Mouse (Mus musculus): ENCODE data around the gene Prmt8.

Prmt8 gene

DNA sequence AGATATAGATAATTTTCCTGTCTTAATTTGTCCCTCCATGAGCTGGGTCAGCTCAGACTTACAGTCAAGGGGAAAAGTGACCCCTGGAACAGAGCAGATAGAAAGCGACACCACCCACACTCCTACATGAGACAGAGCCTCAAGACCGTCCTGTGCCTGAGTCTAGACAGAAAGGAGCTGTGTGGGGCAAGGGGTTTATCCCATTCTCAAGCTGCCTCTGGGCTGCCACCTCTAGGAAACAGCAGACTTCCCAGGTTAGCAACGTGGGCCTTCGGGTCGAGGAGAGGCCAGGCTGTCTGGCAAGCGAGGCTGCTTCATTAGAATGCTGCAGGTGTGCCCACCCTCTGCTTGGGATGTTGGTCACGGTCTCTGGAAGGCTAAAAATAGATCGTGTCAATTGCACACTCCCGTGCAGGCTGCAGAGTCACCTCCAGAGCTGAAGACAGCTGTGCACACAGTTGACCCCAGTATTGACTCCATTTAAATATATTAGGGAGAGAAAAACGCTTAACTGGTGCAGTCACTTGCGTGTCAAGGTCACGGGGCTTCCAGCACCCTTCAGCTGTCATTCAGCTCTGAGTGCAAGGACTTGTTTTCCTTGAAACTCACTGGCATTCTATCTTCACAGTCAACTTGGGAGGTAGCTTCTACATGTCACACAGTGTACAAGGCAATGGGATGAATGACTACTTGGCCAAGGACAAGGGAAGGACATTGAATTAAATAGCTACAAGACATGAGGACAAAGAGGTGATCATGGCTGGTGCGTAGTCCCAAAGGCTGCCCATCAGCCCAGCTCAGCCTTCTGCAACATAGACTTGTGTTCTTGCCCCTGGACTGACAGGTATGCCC, 33.9 kb downstream of the Prmt8 start:
- no peak for DNase-seq

DNA sequence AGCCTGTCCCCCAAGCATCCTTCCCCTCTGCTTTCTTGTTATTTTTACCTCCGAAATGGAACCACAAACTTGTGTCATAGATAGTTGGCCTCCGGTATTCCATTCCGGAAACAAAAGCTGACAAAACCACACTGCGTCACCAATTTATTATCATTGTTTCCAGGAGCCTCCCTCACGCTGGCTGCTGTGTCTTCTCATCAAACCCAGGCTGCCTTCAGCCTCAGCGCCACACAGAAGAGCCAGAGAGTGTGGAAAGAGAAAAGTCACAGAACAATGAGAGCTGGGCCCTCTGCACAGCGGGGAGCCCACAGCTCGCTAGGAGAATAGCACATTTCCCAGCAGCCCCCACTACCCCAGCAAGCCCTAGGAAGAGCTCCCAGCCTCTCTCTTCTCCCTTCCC, 46.1 kb downstream of the Prmt8 start:
- DNase-seq: no peak

DNA sequence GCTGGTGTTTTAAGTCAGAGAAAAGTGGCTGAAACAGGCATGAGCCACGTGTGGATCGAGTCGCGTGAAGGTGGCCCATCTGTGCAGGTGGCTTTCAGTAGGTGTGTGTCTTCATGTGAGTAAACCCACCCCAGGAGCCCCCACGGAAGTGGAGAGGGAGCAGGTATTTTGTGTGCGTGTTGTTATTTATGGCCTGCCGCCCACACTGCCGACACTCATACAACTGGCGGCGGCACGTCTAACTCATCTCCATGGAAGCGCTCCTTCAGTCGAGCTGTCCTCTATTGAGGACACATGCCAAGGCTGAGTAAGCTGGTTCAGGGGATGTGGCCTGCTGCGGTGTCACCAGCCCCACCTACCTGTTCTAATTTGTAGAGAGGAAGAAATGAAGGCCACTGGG, 49.4 kb downstream of the Prmt8 start:
- no peak for DNase-seq

DNA sequence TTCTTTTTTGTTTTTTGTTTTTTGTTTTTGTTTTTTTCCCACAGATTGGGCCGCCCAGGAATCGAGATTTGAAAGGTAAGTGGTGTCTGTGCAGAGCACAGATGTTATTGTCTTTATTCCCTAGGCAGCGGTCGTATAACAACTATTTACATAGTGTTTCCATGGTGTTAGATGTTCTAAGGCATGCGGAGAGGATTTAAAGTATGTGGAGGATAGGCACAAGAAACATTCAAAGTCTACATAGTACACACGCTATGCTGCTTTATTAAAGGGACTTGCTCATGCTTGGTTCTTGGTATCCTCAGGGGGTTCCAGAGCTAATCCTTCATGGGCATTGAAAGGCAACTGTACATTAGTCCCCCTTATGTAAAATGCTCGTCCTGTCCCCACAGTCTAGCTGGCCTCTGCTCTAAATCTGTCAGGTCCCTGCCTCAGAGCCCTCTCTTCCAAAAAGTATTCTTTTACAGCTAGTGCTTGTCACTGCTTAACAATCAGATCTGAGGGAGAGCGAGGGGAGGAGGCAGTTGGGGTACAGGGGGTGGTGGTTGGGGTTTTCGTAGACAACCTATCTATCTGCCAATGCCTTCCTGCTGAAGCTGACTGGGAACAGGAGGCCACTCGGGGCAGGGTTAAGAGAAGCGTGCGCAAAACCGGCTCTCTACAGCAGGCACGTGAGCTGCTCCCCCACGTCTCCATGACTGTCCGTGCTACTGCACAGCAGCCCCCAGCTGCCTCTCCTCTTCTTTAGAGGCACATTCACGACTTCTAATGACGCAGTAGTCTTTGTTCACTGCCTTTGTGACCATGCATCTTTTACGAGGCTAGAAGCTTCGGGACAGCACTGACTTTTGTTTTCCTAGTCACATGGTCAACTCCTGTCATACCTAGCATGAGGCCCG, 51.8 kb downstream of the Prmt8 start:
- no peak for DNase-seq

DNA sequence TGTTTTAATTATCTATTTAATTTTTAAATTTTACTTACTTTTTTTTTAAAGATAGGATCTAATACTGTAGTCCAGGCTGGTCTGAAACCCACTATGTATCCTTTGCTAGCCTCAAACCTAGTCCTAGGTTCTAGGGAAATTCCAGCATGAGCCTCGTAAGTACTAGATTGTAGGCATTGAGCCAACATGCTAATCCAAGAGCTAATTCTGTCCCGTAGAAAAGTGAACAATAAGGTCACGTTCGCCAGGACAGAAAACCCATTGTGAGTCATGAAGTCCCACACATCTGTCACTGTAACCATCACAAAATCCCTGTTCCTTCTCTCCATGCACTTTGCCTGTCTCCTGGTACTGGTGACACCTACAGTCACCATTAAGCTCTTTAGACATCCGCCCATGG, 53.8 kb downstream of the Prmt8 start:
- DNase-seq: no peak

DNA sequence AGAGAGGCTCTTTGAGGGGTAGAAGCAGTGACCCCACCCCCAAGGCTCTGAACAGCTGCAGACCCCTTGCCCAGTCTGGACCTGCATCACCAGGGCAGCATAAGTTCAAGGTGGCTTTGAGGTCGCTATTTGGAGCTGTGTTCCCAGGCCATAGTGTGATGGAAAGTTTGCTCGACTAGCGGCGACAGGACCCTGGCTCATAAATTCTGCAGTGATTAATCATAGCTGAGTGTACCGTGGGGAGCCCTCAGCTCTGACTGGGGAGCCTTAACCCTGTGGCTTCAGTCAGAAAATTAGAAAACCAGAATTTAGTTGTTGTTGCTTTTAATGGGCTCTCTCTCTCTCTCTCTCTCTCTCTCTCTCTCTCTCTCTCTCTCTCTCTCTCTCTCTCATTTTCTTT, 54.4 kb downstream of the Prmt8 start:
- no peak for DNase-seq

DNA sequence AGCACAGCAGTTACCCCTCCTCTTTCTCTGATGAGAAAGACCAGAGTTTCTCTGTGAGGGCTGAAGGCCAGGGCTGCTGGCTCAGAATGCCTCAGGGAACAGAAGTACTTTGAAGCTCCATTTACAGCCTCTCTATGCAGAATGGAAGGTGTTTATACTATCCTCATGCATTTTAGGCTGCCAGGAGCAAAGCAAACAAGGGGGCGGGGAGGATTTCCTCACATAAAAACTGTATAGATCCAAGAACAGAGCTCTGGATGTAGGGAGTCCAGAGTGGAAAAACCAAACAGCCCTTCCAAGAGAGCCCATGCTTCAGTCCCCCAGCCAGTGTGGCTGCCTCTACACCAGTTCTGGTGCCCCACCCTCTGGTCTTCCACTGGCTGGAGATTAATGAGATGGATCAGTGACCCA, 61.0 kb downstream of the Prmt8 start:
- DNase-seq: no peak

DNA sequence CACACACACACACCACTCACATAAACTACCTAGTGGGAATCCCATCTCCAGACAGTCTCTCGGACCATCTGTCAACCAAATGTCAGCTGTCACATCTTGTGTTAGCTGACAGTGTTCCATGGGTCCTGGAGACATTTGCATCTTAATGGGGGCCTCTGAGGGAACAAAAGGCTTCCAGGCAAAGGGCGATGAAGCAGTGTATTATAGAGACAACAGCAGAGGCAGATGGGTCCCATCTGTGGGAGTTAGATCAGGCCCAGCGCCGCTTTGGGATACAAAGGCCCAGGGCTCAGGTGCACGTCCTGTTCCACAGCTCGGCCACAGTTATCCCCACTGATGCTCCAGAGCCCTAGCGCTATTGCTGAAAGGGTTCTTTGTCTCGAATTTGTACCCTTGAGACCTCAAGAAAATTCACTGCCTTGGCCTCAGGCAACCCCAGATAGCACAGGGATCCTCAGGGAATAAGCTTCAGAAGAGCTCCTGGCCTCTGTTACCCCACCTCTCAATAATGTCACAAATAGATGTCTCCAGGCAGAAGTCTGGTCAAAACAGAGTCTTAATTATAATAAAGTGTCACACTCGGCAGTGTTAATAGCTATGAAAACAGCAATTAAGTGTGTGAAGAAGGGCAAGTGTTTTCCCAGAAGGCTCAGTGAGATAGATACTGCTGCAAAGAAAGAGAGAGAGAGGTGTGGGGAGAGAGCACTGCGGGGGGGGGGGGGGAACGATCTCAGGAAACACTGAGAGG, 68.1 kb downstream of the Prmt8 start:
- DNase-seq: no peak

DNA sequence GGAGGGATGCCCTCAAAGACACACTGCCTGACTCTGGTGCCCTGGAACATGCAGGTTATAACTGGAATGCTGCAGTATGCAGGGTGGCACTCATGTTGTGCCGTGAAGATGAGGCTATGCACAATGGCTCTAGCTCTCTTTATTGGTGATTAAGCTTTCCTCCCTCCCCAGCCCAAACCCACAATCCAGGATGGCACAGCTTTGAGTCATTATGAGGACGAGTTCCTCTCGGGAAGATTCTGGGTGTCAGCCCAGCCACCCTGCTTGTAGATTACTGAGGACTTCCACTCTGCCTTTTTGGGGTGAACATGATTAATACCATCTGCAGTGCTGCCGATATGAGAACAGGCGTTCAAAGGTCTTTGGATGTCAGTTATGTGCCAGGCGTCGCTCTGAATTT, 75.6 kb downstream of the Prmt8 start:
- no peak for DNase-seq

DNA sequence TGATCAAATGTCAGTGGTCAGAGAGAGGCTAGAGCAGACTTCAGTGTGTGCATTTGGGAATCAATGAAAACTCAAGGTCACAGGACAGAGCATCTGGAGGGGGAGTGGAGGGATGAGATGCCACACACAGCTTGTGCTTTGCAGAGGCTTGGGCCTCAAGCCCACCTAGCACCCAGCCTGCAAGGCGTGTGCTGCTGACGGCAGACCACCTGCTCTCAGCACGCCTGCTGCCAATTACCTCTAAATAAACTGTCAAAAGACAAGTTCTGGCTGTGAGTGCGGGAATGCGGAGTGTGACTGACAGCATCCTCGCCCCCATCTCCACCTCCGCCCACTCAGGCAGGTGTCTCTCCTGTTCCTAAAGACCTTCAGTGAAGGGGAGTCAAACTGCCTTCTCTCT, 77.0 kb downstream of the Prmt8 start:
- no peak for DNase-seq

DNA sequence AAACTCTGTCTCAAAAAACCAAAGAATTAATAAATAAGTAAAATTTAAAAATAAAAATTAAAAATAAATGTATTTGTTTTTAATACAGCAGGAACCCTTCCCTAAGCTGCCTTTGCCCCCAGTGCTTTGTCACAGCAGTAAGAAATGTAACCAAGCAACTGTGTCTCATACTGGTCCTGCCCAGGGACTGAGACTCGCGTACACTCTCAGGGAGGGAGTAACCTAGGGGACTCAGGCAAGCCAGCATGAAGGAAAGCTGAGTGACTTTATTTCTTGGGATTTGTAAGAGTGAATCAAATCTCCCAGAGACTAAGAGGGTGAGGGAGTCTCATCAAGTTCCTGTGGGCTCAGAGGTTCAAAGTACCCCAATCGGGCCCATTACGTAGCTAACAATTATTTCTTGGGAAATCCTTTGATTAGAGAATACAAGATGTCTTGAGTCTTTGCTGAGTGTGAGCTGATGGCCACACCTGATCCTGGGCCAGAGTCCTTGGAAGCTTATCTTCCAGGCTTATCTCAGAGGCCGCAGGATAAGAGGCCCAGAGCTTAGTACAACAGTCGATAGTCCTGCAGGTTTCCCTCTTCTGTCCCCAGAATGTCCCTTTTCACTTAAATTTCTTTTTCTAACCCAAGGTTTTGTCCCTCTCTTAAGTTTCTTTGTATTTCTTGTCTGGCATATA, 82.0 kb downstream of the Prmt8 start:
- no peak for DNase-seq

DNA sequence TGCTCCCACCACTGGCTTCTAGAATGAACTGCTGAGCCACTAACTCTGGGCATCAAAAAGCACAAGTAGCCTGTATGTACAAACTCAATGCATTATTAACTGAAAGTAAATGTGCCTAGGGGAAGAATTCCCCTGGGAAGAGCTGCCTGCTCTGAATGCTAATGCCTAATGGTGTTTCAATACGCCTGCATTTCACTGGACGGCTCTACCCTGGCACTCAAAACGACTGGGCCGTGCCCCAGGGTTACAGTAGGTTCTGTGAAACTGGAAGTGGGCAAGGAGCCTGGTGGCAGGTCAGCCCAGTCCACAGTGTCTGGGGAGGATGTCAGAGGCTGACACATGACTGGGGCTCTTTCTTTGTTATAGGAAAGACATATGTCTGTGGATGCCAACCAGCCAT, 84.3 kb downstream of the Prmt8 start:
- no peak for DNase-seq

DNA sequence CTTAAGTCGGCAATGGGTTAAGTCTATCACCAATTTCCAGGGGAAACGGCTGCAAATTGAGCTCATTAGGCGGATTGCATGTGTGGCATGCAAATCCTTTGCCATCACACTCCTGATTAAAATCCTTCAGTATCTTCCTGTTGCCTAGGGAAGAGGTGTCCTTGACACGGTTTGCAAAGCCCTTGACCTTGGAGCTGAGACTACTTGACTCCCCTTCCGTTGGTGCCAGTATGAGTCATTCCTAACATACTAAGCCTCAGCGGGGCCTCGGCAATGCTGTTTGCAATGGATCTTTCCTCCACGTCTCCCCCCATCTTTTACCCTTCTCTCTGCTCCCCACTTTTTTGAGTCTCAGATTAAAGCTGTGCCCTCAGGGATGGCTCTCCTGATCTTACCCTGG, 85.7 kb downstream of the Prmt8 start:
- no peak for DNase-seq

DNA sequence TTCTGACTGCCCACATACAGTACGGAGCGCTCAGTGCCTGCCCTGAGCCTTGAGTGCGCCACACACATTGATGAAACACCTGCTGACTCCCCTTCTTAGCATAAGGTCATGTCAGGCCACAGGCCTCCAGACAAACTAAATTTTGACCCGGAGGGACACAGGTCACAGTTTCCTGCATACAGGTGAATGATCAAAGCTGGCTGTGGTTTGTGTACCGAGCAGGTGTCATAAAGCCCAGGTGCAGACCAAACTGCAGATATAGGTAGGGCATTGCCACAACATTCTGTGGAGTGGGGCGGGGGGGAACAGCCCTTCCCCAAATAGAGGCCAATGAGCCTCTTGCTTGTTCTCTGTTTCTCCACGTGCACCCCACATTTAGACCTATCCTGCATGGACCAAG, 88.5 kb downstream of the Prmt8 start:
- no peak for DNase-seq

DNA sequence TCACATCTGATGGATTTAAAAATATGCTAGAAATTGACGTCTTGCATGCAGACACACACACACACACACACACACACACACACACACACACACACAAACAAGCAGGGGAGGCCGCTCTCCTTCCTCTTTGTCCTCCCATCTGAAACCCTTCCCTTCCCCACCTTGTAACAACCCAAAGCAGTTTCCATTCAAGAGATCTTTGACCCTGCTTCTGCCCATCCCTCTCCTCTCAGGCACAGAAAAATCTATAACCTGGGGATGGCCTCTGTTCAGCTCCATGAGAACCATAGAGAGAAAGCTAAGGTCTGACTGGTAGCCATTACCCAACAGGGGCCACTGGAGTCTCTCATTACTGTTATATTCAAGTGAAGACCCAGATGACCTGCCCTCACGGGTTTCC, 90.3 kb downstream of the Prmt8 start:
- no peak for DNase-seq

DNA sequence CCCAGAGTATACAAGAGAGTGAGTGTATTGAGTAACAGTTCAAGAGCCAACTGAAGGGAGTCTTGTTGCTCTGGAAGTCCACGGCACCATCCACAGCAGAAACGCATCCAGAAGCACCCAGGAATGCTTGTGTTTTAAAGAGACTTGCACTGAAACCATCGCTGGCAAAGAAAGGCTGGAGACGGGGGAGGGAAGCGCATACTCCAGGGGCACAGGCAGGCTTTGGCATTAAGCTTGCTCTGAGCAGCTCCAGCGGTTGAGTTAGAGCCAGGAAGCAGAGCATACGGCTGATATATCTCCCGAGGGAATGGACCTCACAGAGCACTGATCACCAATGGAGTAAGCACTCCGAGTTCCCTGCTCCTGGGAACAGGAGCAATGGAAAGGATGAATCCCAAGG, 91.0 kb downstream of the Prmt8 start:
- DNase-seq: no peak

DNA sequence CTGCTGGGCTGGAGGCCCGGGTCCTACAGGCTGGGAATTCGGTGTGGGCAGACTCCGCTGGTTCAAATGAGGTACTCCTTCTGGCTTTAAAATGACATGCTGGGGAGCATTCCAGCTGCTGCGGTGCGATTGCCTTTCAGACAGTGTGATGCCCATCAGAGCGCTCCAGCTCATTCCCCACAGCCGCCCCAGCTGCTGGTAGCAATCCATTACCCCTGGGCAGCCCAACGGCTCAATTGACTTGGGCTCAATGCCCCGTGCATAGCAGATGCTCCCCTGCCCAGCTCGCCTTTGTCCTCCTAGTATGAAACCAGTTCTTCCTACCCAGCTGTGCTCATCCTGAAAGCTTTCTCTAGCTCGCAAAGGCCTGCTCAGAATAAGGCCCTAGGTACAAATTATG, 92.4 kb downstream of the Prmt8 start:
- DNase-seq: no peak

DNA sequence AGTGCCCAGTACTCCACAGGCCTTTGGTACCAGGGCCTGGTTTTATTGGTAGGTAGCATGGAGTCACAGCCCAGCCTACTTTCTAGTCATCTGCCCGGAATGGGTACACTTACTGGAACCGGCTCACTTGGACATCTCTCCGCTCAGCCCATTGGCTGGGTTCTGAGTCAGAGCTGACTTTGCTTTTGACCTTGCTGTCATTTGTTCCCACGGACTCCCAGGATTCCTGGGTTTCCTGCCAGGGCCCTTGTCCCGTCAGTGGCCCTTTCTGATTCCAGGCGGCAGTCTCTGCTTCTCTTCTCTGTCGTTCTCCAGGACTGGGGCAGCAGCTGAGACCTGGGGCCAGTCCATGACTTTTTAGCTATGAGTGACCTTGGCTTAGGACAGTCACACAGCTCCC, 97.2 kb downstream of the Prmt8 start:
- no peak for DNase-seq

DNA sequence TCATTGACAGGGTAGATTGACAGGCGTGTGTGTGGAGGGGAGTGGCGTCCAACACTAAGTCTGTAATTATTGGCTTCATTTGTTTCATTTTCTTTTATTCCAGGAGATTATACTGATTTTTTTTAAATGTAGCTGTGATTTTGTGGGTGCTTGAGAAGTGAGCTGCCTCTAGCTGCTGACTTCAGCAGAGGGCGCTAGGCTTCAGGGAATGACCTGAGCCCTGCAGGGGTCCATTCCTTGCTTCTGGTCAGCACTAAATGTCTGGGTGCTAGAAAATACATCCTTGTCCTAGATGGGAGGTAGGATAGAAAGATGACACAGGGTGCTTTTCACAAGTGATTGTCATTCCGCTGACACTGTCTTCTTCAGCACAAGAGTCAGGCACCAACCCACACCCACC, 99.2 kb downstream of the Prmt8 start:
- no peak for DNase-seq

DNA sequence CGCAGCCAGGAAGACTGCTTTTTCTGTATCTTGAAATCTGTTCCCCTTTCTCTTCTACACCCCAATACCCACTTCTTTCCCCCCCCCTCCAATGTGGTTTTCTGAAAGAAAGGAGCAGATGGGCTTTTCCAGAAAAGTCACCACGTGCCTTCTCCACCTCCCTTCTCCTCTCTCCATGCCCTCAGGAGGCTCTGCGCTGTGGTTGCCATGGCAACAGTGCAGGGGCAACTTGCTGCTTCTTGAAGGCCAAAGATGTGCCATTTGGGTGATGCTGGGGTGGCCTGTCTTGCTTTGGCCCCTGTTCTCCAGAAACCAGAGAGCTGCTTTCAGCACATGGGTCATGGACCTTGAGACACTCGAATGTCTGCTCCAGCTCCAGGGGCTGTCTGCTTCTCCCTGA, 100.0 kb downstream of the Prmt8 start:
- no peak for DNase-seq

DNA sequence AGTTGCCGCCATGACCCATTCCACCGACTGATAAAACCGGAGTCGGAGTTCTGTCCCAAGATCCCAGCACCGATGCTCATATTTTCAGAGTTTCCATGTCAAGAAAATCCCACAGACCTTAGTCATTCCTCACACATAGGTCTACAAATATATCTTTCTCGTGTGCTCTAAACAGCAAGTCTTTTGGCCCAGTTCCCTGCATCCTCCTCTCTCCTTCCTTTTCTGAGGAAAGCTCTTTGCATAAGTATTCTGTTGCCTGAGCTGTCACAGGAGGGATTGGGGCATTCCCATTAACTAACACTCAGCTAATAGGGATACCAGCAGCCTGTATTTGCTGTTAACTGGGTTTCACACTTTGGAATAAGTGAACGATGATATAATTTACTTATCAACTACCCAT, 106.0 kb downstream of the Prmt8 start:
- DNase-seq: no peak

DNA sequence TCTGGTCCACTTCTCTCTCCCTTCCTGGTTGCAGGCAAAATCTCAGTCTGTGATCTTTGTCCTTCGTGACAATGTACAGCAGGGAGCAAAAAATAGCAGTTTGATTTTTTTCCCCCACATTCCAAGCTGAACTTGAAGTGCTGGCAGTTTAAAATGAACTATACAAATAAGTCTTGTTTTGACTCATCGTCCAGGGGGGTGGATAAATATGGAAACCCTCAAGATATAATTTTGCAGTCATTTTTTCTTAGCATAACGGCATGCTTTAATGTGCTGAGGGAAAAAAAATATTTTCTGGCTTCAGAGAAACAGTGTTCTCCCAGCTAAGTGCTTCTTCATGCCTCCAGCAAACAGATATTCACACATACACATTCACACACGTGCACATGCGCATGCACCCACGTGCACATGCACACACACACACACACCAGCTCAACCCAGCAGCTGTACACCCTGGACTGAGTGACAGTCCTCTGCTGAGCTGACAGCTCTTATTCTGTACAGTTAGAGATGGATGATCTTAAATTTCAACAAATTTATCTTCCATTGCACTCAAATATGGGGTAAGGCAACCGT, 107.5 kb downstream of the Prmt8 start:
- no peak for DNase-seq

DNA sequence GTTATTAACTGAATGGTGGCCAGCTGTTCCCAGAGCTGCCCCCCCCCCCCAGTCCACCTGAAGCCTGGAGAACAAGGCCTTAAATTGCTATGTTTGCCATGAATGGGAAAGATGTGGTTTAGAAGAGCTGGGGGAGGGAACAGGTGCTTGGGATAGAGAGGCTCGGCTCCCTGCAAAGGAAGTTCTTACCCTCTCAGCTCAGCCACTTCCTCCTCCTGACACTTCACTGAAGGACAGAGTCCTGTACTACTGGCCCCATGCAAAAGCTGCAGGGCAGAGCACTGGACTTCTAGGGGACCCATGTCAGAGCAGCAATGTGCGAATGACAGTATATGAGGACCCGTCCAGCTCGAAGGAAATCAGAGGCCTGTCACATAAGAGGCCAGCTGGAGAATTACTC, 109.3 kb downstream of the Prmt8 start:
- DNase-seq: no peak
